25 mouse cellular contexts compared by ENCODE assay signal in genomic region chr4:53564618-53565017, GRCm38 (mm10).
"Had no signal": no experiment of that assay in that cellular context is flagged by ENCODE, and none has a peak within 500 bp of the region (broad histone marks: within the 10 kb centered on the region; RNA-seq: fewer than 3 reads in every experiment).

No protein-coding gene starts in this region.

- H3K4me3 ChIP-seq: forebrain, embryonic 15.5 days; heart, adult 2 months; heart, embryonic 13.5 days; heart, embryonic 15.5 days; hindbrain, embryonic 13.5 days; hindbrain, embryonic 15.5 days; kidney, embryonic 15.5 days; limb, embryonic 13.5 days had no signal

- H3K27ac ChIP-seq: forebrain, embryonic 15.5 days; heart, adult 2 months; heart, embryonic 13.5 days; heart, embryonic 15.5 days; hindbrain, embryonic 13.5 days; hindbrain, embryonic 15.5 days; hindbrain, postnatal 0 days; kidney, embryonic 15.5 days; kidney, postnatal 0 days; limb, embryonic 13.5 days had no signal

- ATAC-seq: forebrain, embryonic 15.5 days; forebrain, postnatal 0 days; hindbrain, postnatal 0 days; intestine, embryonic 16.5 days had no signal

- H3K9me3 ChIP-seq: forebrain, embryonic 15.5 days; heart, embryonic 13.5 days; heart, embryonic 15.5 days; hindbrain, embryonic 13.5 days; hindbrain, embryonic 15.5 days; kidney, embryonic 15.5 days; limb, embryonic 13.5 days had no signal

- H3K4me2 ChIP-seq: forebrain, embryonic 15.5 days; heart, embryonic 11.5 days; heart, embryonic 13.5 days; heart, embryonic 15.5 days; hindbrain, embryonic 13.5 days; hindbrain, embryonic 15.5 days; kidney, embryonic 15.5 days; limb, embryonic 13.5 days had no signal

- H3K27me3 ChIP-seq: forebrain, embryonic 15.5 days; heart, embryonic 13.5 days; heart, embryonic 15.5 days; hindbrain, embryonic 13.5 days; hindbrain, embryonic 15.5 days; kidney, embryonic 15.5 days; limb, embryonic 13.5 days had no signal

- H3K4me1 ChIP-seq: forebrain, embryonic 15.5 days; heart, embryonic 13.5 days; heart, embryonic 15.5 days; hindbrain, embryonic 13.5 days; hindbrain, embryonic 15.5 days; kidney, embryonic 15.5 days; limb, embryonic 13.5 days had no signal

- H3K9ac ChIP-seq: forebrain, embryonic 15.5 days; forebrain, postnatal 0 days; heart, embryonic 13.5 days; heart, embryonic 15.5 days; hindbrain, embryonic 13.5 days; hindbrain, embryonic 15.5 days; kidney, embryonic 15.5 days; limb, embryonic 13.5 days had no signal

- DNase-seq: forebrain, postnatal 0 days; gastrocnemius, postnatal 14 days; gastrocnemius, postnatal 36 days; heart, adult 11 months; heart, adult 2 months; heart, postnatal 14 days; heart, postnatal 36 days; kidney, adult 11 months; kidney, adult 2 months; kidney, adult 9 months; kidney, postnatal 14 days; kidney, postnatal 36 days; layer of hippocampus, postnatal 36 days; left cerebral cortex, postnatal 4 days had no signal
